Mouse (Mus musculus): ENCODE results near the gene Rfxap. TPM values are rescaled to one million over a fixed set of nuclear protein-coding genes. Genes with fewer than 3 reads are reported as not detected.

The Rfxap gene
- 15.6 TPM for polyA plus RNA-seq (2014; fragmentation: Illumina TruSeq; extraction: RNeasy Lipid Tissue Mini Kit (QIAGEN cat#74804); ENCODE audit: low read depth, low replicate concordance)

GRCm38 (mm10) chr3:54807666-54808217 is at the start of gene Rfxap:
Gene Rfxap (minus strand): TSS chr3:54807791.

GRCm38 (mm10) chr3:54755145-54756041 is 52.2 kb downstream of the Rfxap start, which contains the start of gene Smad9:
Gene Smad9 (plus strand): TSS chr3:54755582.

Other genes starting within 250 kb of the Rfxap start
- 58.5 TPM for gene Supt20, start 115.0 kb downstream of the Rfxap start, polyA plus RNA-seq (2014; fragmentation: Illumina TruSeq; extraction: RNeasy Lipid Tissue Mini Kit (QIAGEN cat#74804); ENCODE audit: low read depth, low replicate concordance)
- gene Gm21958, start 93.4 kb downstream of the Rfxap start, polyA plus RNA-seq (2014; fragmentation: Illumina TruSeq; extraction: RNeasy Lipid Tissue Mini Kit (QIAGEN cat#74804); ENCODE audit: low read depth, low replicate concordance), result not detected
- 15.8 TPM for gene Exosc8, start 72.4 kb downstream of the Rfxap start, polyA plus RNA-seq (2014; fragmentation: Illumina TruSeq; extraction: RNeasy Lipid Tissue Mini Kit (QIAGEN cat#74804); ENCODE audit: low read depth, low replicate concordance)
- 40.0 TPM for gene Alg5, start 72.3 kb downstream of the Rfxap start, polyA plus RNA-seq (2014; fragmentation: Illumina TruSeq; extraction: RNeasy Lipid Tissue Mini Kit (QIAGEN cat#74804); ENCODE audit: low read depth, low replicate concordance)
- gene Smad9, start 52.2 kb downstream of the Rfxap start, polyA plus RNA-seq (2014; fragmentation: Illumina TruSeq; extraction: RNeasy Lipid Tissue Mini Kit (QIAGEN cat#74804); ENCODE audit: low read depth, low replicate concordance), result 3.6 TPM
- gene Sertm1, start 108.1 kb upstream of the Rfxap start, polyA plus RNA-seq (2014; fragmentation: Illumina TruSeq; extraction: RNeasy Lipid Tissue Mini Kit (QIAGEN cat#74804); ENCODE audit: low read depth, low replicate concordance), result not detected
- gene Ccna1, start 247.7 kb upstream of the Rfxap start, polyA plus RNA-seq (2014; fragmentation: Illumina TruSeq; extraction: RNeasy Lipid Tissue Mini Kit (QIAGEN cat#74804); ENCODE audit: low read depth, low replicate concordance), result not detected

Measured in kidney, adult 10 weeks (tissue).